Mouse (Mus musculus) myocyte (in vitro differentiated cells): ENCODE data around the gene Ptpro.

Experiments used
- CEBPB ChIP-seq: IDR thresholded peaks from 2 replicates; pipeline ENCODE4 v1.6.1; 2011; ENCODE audit warnings: mild to moderate bottlenecking, moderate library complexity; ENCODE audit not compliant: poor library complexity, insufficient read depth, severe bottlenecking
- E2F4 ChIP-seq: IDR thresholded peaks from one replicate; pipeline ENCODE4 v1.6.1; 2011; ENCODE audit warnings: mild to moderate bottlenecking, control low read depth, moderate library complexity; ENCODE audit not compliant: insufficient read depth
- MAX ChIP-seq: IDR thresholded peaks from one replicate; pipeline ENCODE4 v1.6.1; 2011; ENCODE audit warnings: low read depth, mild to moderate bottlenecking, control low read depth
- MYOD1 ChIP-seq, 3 experiments: IDR thresholded peaks; one replicate each; pipeline ENCODE4 v1.6.1; 2011; ENCODE audit warnings: control low read depth in 2 of 3, low read depth in 2 of 3, mild to moderate bottlenecking in 2 of 3, moderate library complexity in 1 of 3; ENCODE audit not compliant: insufficient read length in 2 of 3, control insufficient read depth in 1 of 3
- MYOG ChIP-seq, 3 experiments: IDR thresholded peaks; one replicate each; pipeline ENCODE4 v1.6.1; 2011; ENCODE audit warnings: control low read depth in 2 of 3, low read depth in 2 of 3, mild to moderate bottlenecking in 2 of 3; ENCODE audit not compliant: insufficient read length in 2 of 3, control insufficient read depth in 1 of 3, insufficient read depth in 1 of 3
- POLR2A ChIP-seq: IDR thresholded peaks from one replicate; pipeline ENCODE4 v1.6.1; 2011; ENCODE audit warnings: low read depth, mild to moderate bottlenecking, control low read depth, moderate library complexity; ENCODE audit not compliant: insufficient read length
- POLR2AphosphoS2 ChIP-seq: IDR thresholded peaks from one replicate; pipeline ENCODE4 v1.6.1; 2011; ENCODE audit warnings: low read depth, control low read depth; ENCODE audit not compliant: insufficient read length
- REST ChIP-seq: IDR thresholded peaks from one replicate; pipeline ENCODE4 v1.6.1; 2011; ENCODE audit warnings: mild to moderate bottlenecking, control low read depth, moderate library complexity; ENCODE audit not compliant: insufficient read depth, insufficient read length
- SRF ChIP-seq: IDR thresholded peaks from one replicate; pipeline ENCODE4 v1.6.1; 2011; ENCODE audit warnings: low read depth; ENCODE audit not compliant: control insufficient read depth, insufficient read length
- TCF12 ChIP-seq: IDR thresholded peaks from one replicate; pipeline ENCODE4 v1.6.1; 2011; ENCODE audit warnings: mild to moderate bottlenecking, control low read depth; ENCODE audit not compliant: poor library complexity, insufficient read depth, severe bottlenecking
- TCF3 ChIP-seq: IDR thresholded peaks from one replicate; pipeline ENCODE4 v1.6.1; 2011; ENCODE audit warnings: low read depth, control low read depth; ENCODE audit not compliant: insufficient read length
- USF1 ChIP-seq: IDR thresholded peaks from one replicate; pipeline ENCODE4 v1.6.1; 2011; ENCODE audit warnings: low read depth, mild to moderate bottlenecking, control low read depth, moderate library complexity

DNA sequence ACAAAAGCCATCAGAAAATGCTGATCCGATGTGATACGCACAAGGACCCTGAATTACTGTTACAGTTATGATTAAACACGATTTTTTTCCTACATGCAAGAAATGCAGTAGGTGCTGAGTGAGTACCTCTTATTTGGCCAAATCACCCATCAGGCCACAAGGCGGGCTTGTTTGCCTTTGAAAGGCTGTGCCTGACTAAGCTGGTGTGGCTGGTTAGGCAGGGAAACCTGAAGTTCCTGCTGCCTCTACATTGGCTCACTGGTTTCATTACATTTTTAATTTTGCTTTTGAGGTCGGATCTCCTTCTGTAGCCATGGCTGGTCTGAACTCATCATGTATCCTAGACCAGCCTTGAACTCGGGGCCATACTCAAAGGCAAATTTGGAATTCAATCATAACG is 250.9 kb downstream of the Ptpro start:
- no peak for TF ChIP-seq CEBPB
- TF ChIP-seq MAX: no peak
- no peak for TF ChIP-seq TCF12
- no peak for TF ChIP-seq POLR2A
- no peak for TF ChIP-seq POLR2AphosphoS2
- no peak for TF ChIP-seq E2F4
- TF ChIP-seq USF1: no peak
- no peak for TF ChIP-seq MYOD1 (IDR thresholded peaks at IDR 0.05; ENCODE audit: control insufficient read depth in 1 of 3, insufficient read length in 2 of 3, low read depth in 2 of 3)
- TF ChIP-seq MYOG (IDR thresholded peaks at IDR 0.05; ENCODE audit: control insufficient read depth in 1 of 3, insufficient read depth in 1 of 3, insufficient read length in 2 of 3, low read depth in 2 of 3): no peak
- no peak for TF ChIP-seq REST
- no peak for TF ChIP-seq SRF
- no peak for TF ChIP-seq TCF3
